Mouse (Mus musculus): ENCODE results near the gene Trmt112. TPM values are rescaled to one million over a fixed set of nuclear protein-coding genes. Genes with fewer than 3 reads are reported as not detected.
"Not testable (repeated sequence)": the region's sequence is repeated elsewhere in the genome, so short reads cannot be mapped to it uniquely, and the experiment has no call there.

The Trmt112 gene
- 10 to 100 TPM; 34.4 to 36.5 TPM for total RNA-seq (2021)
- long read RNA-seq, experiment 1, transcript Trmt112-202 (4 exons, 985 nt), result major isoform, 22 of 25 reads
- long read RNA-seq, experiment 1, partial matches to known transcripts, result 2 of 25 reads
- long read RNA-seq, experiment 1, other reads (novel, unspliced or antisense), result 0 of 25 reads
- long read RNA-seq, experiment 2, transcript Trmt112-202 (4 exons, 985 nt), result major isoform, 16 of 18 reads
- long read RNA-seq, experiment 2, partial matches to known transcripts, result 1 of 18 reads
- long read RNA-seq, experiment 2, other reads (novel, unspliced or antisense), result 1 of 18 reads

- intact Hi-C loops (cut with DNase I), result loop anchor here (5.0 kb wide), 1 partner anchor 52 kb away; the partner anchor contains the start of gene Ccdc88b
- peak; percentile 92 to 96 for DNase-seq (ENCODE audit: low spot score in 2 of 2)
These were observed at the start of gene Trmt112, which contains the start of gene Prdx5 for GRCm38 (mm10) chr19:6909507-6910289. Gene Trmt112, plus strand, starts transcription at chr19:6909698. Gene Prdx5, minus strand, starts transcription at chr19:6910106.

GRCm38 (mm10) chr19:6859971-6860370, 49.5 kb upstream of the Trmt112 start:
- intact Hi-C loops (cut with DNase I), result loop anchor here (5.0 kb wide), 2 partner anchors 47 to 368 kb away; partner anchors contain the start of gene Trmt112
- no peak for DNase-seq (ENCODE audit: low spot score in 2 of 2)

- intact Hi-C loops (cut with DNase I), result no loop called here
- no peak for DNase-seq (ENCODE audit: low spot score in 2 of 2)
These were observed 48.8 kb upstream of the Trmt112 start for GRCm38 (mm10) chr19:6860706-6861105.

GRCm38 (mm10) chr19:6861451-6861850, 48.0 kb upstream of the Trmt112 start:
- DNase-seq (ENCODE audit: low spot score in 2 of 2), result no peak
- intact Hi-C loops (cut with DNase I), result no loop called here

- intact Hi-C loops (cut with DNase I), result no loop called here
- DNase-seq (ENCODE audit: low spot score in 2 of 2), result peak in 1 of 2 experiments; percentile 43
These were observed 40.1 kb upstream of the Trmt112 start for GRCm38 (mm10) chr19:6869355-6869754.

- DNase-seq (ENCODE audit: low spot score in 2 of 2), result no peak
- intact Hi-C loops (cut with DNase I), result no loop called here
These were observed 37.8 kb upstream of the Trmt112 start for GRCm38 (mm10) chr19:6871574-6872271.

GRCm38 (mm10) chr19:6872701-6873100, 36.8 kb upstream of the Trmt112 start:
- intact Hi-C loops (cut with DNase I), result no loop called here
- no peak for DNase-seq (ENCODE audit: low spot score in 2 of 2)

- DNase-seq (ENCODE audit: low spot score in 2 of 2), result no peak
- intact Hi-C loops (cut with DNase I), result no loop called here
These were observed 35.2 kb upstream of the Trmt112 start for GRCm38 (mm10) chr19:6874257-6874656.

GRCm38 (mm10) chr19:6875834-6876233, 33.7 kb upstream of the Trmt112 start:
- DNase-seq (ENCODE audit: low spot score in 2 of 2), result no peak
- intact Hi-C loops (cut with DNase I), result no loop called here

- no peak for DNase-seq (ENCODE audit: low spot score in 2 of 2)
- intact Hi-C loops (cut with DNase I), result no loop called here
These were observed 32.7 kb upstream of the Trmt112 start for GRCm38 (mm10) chr19:6876799-6877198.

- DNase-seq (ENCODE audit: low spot score in 2 of 2), result no peak
- intact Hi-C loops (cut with DNase I), result no loop called here
These were observed 31.5 kb upstream of the Trmt112 start for GRCm38 (mm10) chr19:6877965-6878364.

GRCm38 (mm10) chr19:6892512-6892911, 17.0 kb upstream of the Trmt112 start:
- DNase-seq (ENCODE audit: low spot score in 2 of 2), result no peak
- intact Hi-C loops (cut with DNase I), result no loop called here

GRCm38 (mm10) chr19:6893731-6894451, 15.6 kb upstream of the Trmt112 start:
- intact Hi-C loops (cut with DNase I), result no loop called here
- DNase-seq (ENCODE audit: low spot score in 2 of 2), result no peak

GRCm38 (mm10) chr19:6895608-6896305, 13.7 kb upstream of the Trmt112 start:
- intact Hi-C loops (cut with DNase I); DNase-seq (ENCODE audit: low spot score in 2 of 2): not testable (repeated sequence)

GRCm38 (mm10) chr19:6899641-6900040, 9.9 kb upstream of the Trmt112 start:
- no peak for DNase-seq (ENCODE audit: low spot score in 2 of 2)
- intact Hi-C loops (cut with DNase I), result no loop called here

- no peak for DNase-seq (ENCODE audit: low spot score in 2 of 2)
- intact Hi-C loops (cut with DNase I), result no loop called here
These were observed 6.5 kb upstream of the Trmt112 start for GRCm38 (mm10) chr19:6903031-6903430.

GRCm38 (mm10) chr19:6904846-6905245, 4.7 kb upstream of the Trmt112 start:
- DNase-seq (ENCODE audit: low spot score in 2 of 2), result no peak
- intact Hi-C loops (cut with DNase I), result loop anchor here (5.0 kb wide), 1 partner anchor 48 kb away; the partner anchor contains the start of gene Ccdc88b

- intact Hi-C loops (cut with DNase I), result loop anchor here (5.0 kb wide), 1 partner anchor 48 kb away; the partner anchor contains the start of gene Ccdc88b
- DNase-seq (ENCODE audit: low spot score in 2 of 2), result no peak
These were observed 3.9 kb upstream of the Trmt112 start for GRCm38 (mm10) chr19:6905498-6906159.
